Mouse (Mus musculus) layer of hippocampus, adult 9-10 months (tissue): ENCODE measurements around the gene Gpr34.

Source experiments
- DNase-seq: peaks from one replicate; pipeline ENCODE4 v3.0.0; 2022; ENCODE audit warnings: low spot score

Gpr34 gene

GRCm38 (mm10) chrX:13631599-13632283 is at the start of gene Gpr34:
Gene Gpr34, plus strand, starts transcription at chrX:13632089.
- no peak for DNase-seq

- no peak for DNase-seq
Observed at GRCm38 (mm10) chrX:13599373-13599772, 32.5 kb upstream of the Gpr34 start.

GRCm38 (mm10) chrX:13599966-13600365 is 31.9 kb upstream of the Gpr34 start:
- no peak for DNase-seq

- DNase-seq: no peak
Observed at GRCm38 (mm10) chrX:13606741-13607140, 25.1 kb upstream of the Gpr34 start.

GRCm38 (mm10) chrX:13607752-13608151 is 24.1 kb upstream of the Gpr34 start:
- no peak for DNase-seq

- no peak for DNase-seq
Observed at GRCm38 (mm10) chrX:13611114-13611513, 20.8 kb upstream of the Gpr34 start.

- DNase-seq: no peak
Observed at GRCm38 (mm10) chrX:13612115-13612514, 19.8 kb upstream of the Gpr34 start.

GRCm38 (mm10) chrX:13616726-13617125 is 15.2 kb upstream of the Gpr34 start:
- no peak for DNase-seq

- no peak for DNase-seq
Observed at GRCm38 (mm10) chrX:13617294-13617693, 14.6 kb upstream of the Gpr34 start.

- no peak for DNase-seq
Observed at GRCm38 (mm10) chrX:13618476-13618875, 13.4 kb upstream of the Gpr34 start.

- DNase-seq: no peak
Observed at GRCm38 (mm10) chrX:13621473-13621872, 10.4 kb upstream of the Gpr34 start.

GRCm38 (mm10) chrX:13622654-13623053 is 9.2 kb upstream of the Gpr34 start:
- DNase-seq: no peak

GRCm38 (mm10) chrX:13636398-13636797 is 4.5 kb downstream of the Gpr34 start:
- no peak for DNase-seq

GRCm38 (mm10) chrX:13638894-13639293 is 7.0 kb downstream of the Gpr34 start:
- DNase-seq: no peak

GRCm38 (mm10) chrX:13651889-13652288 is 20.0 kb downstream of the Gpr34 start:
- DNase-seq: no peak

- no peak for DNase-seq
Observed at GRCm38 (mm10) chrX:13652291-13652690, 20.4 kb downstream of the Gpr34 start.

GRCm38 (mm10) chrX:13655005-13655421 is 23.1 kb downstream of the Gpr34 start:
- no peak for DNase-seq

- DNase-seq: no peak
Observed at GRCm38 (mm10) chrX:13655906-13656305, 24.0 kb downstream of the Gpr34 start.

- no peak for DNase-seq
Observed at GRCm38 (mm10) chrX:13656721-13657120, 24.8 kb downstream of the Gpr34 start.

GRCm38 (mm10) chrX:13658616-13659140 is 26.8 kb downstream of the Gpr34 start:
- DNase-seq: no peak

- DNase-seq: no peak
Observed at GRCm38 (mm10) chrX:13659201-13659890, 27.5 kb downstream of the Gpr34 start.

- no peak for DNase-seq
Observed at GRCm38 (mm10) chrX:13661063-13661462, 29.2 kb downstream of the Gpr34 start, which contains the start of gene Gpr82. Gene Gpr82, plus strand, starts transcription at chrX:13661363.

GRCm38 (mm10) chrX:13668867-13669266 is 37.0 kb downstream of the Gpr34 start:
- no peak for DNase-seq
